Mouse (Mus musculus) midbrain, embryonic 10.5 days (tissue): ENCODE results near the gene Ecsit. TPM values are rescaled to one million over a fixed set of nuclear protein-coding genes. Genes with fewer than 3 reads are reported as not detected.
"Not testable (repeated sequence)": the region's sequence is repeated elsewhere in the genome, so short reads cannot be mapped to it uniquely, and the experiment has no call there.

Experiments
- DNase-seq: peaks from one replicate; pipeline ENCODE4 v3.0.0-alpha.2; 2017; ENCODE audit warnings: low spot score
- H3K27ac ChIP-seq: fragments of 300-500 bp; sonication (generic); replicated peaks from 2 replicates; pipeline ENCODE4 v1.5.1; 2016; ENCODE audit warnings: mild to moderate bottlenecking
- H3K27me3 ChIP-seq: fragments of 300-500 bp; sonication (generic); 2 replicates; pipeline ENCODE4 v1.6.1; 2016; ENCODE audit warnings: low read depth, mild to moderate bottlenecking; ENCODE audit not compliant: poor library complexity, severe bottlenecking
- H3K36me3 ChIP-seq: fragments of 300-500 bp; sonication (generic); 2 replicates; pipeline ENCODE4 v1.6.1; 2016; ENCODE audit warnings: mild to moderate bottlenecking, moderate library complexity
- H3K4me1 ChIP-seq: fragments of 300-500 bp; sonication (generic); 2 replicates; pipeline ENCODE4 v1.6.1; 2016
- H3K4me3 ChIP-seq: fragments of 300-500 bp; sonication (generic); 2 replicates; pipeline ENCODE4 v1.5.1; 2016; ENCODE audit warnings: mild to moderate bottlenecking, moderate library complexity
- H3K9me3 ChIP-seq: fragments of 300-500 bp; sonication (generic); replicated peaks from 2 replicates; pipeline ENCODE4 v1.6.1; 2016; ENCODE audit warnings: mild to moderate bottlenecking
- WGBS: fragments of 180-500 bp; shearing (Covaris S2); methylation state at CpG from one replicate; pipeline ENCODE4 v1.1.7; 2016; 5-methylcytosine and 5-hydroxymethylcytosine counted together
- polyA plus RNA-seq: library from polyadenylated mRNA; unstranded; fragments of >200 nt; fragmentation: Nextera tagmentation; extraction: Ambion mirVana; gene quantifications from 2 replicates; pipeline ENCODE4 v1.2.1, GENCODE M21; 2016

Gene Ecsit
- polyA plus RNA-seq, 1 experiment from 2014 or later, result 41.1 TPM

- Histone ChIP-seq H3K4me3 (no peak overlapping the region), H3K4me1 (peaks cover 5% of the 10 kb centered on the region; the same call in 1 of the 2 replicates), H3K9me3 (no peaks in the 10 kb centered on the region), H3K36me3 (peaks cover 58% of the 10 kb centered on the region), H3K27ac (no peak overlapping the region), H3K27me3 (no peaks in the 10 kb centered on the region)
- WGBS, result 94% methylated on average over 23 of the region's 23 CpGs
- no peak for DNase-seq
Measured at GRCm38 (mm10) chr9:22076223-22076622, 9.0 kb downstream of the Ecsit start.

- not testable (repeated sequence) for H3K4me1 ChIP-seq, H3K4me3 ChIP-seq, DNase-seq, H3K9me3 ChIP-seq, H3K27me3 ChIP-seq, H3K27ac ChIP-seq
- 78% methylated on average over 5 of the region's 5 CpGs for WGBS
- H3K36me3 ChIP-seq, result peaks cover 58% of the 10 kb centered on the region
Measured at GRCm38 (mm10) chr9:22075778-22076177, 9.5 kb downstream of the Ecsit start.

DNA sequence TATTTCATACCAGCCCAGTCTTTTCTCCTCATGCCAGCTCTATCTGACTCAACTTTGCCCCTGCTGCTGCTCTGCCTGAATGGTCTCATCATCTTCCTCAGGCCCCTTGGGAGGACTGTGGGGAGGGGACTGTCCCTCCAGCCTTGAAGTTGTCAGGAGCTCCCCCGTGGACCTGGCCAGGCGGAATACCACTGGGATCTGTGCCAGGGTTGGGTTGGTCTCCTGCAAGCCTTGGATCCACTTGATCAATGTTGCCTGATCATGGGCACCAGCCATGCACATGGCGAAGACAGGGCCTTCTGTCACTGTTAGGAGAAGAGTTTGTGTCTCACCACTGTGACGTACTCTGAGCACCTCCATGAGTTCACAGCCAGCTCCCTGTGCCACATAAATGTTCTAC is 13.0 kb downstream of the Ecsit start:
- Histone ChIP-seq H3K4me1 (peaks cover 20% of the 10 kb centered on the region), H3K27me3 (no peaks in the 10 kb centered on the region), H3K36me3 (peaks cover 60% of the 10 kb centered on the region), H3K4me3 (no peak overlapping the region), H3K27ac (no peak overlapping the region), H3K9me3 (no peaks in the 10 kb centered on the region)
- DNase-seq, result no peak
- WGBS, result 92% methylated on average over 4 of the region's 4 CpGs

- Histone ChIP-seq H3K9me3 (no peaks in the 10 kb centered on the region), H3K4me3 (peak within 1 kb of the TSS; percentile 83), H3K27ac (peak within 1 kb of the TSS; percentile 99), H3K4me1 (peaks cover 20% of the 10 kb centered on the region), H3K27me3 (no peaks in the 10 kb centered on the region), H3K36me3 (peaks cover 62% of the 10 kb centered on the region)
- WGBS, result under 1% methylated on average over 87 of the region's 87 CpGs
- DNase-seq, result peak; percentile 96
Measured at GRCm38 (mm10) chr9:22070791-22071573, 14.3 kb downstream of the Ecsit start, which contains the start of the genes Gm49318 and Zfp653. Gene Gm49318 (minus strand): TSS chr9:22071259. Gene Zfp653 (minus strand): TSS chr9:22071376.

DNA sequence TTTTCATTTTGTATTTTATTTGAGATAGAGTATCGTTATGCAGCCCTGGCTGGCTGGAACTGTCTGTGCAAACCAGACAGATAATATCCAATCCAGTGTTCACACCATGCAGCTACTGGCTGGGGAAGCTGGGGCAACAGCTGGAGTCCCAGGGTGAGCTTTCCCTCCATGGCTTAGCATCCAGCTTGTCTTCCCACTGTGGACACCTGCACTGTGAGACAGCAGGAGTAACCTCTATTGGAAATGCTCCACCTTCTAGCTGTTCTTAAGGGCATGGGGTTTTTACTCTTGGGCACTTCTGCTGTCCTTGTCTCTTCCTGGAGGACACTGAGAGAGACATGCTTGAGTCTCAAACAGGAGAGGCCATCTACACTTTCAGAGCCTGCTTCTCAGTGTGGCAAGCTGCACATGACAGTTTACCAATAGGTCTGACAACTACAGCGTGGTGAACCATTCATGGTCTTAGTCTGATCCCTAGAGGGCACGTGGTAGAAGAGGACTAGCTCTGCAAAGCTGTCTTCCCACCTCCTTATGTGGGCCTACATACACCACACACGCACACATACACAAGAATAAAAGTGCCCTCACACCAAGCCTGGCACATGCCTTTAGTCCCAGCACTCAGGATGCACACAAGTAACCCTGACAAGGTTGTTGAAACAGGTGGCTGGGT is 15.2 kb downstream of the Ecsit start:
- Histone ChIP-seq H3K27ac (peak overlapping the region; percentile 99), H3K4me1 (peaks cover 20% of the 10 kb centered on the region), H3K36me3 (peaks cover 68% of the 10 kb centered on the region), H3K9me3 (no peaks in the 10 kb centered on the region; the same call in 1 of the 2 replicates), H3K4me3 (peak overlapping the region; percentile 83), H3K27me3 (no peaks in the 10 kb centered on the region)
- no peak for DNase-seq
- WGBS, result 74% methylated on average over 4 of the region's 4 CpGs

DNA sequence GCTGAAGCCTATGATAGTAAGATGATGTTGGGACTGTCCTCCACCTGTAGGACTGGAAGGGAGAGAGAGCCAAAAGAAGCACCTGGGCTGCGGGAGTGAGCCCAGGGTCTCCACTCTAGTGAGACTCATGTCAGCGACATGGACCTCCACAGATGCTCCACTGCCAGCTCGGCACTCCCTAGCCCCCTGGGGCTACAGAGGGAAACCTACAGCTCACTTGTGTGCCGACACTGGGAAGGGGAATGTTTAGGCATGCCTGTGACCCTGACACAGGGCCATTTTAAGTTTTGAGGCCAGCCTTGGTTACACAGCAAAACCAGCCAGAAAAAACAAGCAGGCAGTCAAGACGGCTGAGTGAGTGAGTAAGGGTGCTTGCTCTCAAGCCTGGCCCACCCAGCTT is 18.0 kb downstream of the Ecsit start:
- no peak overlapping the region for H3K4me3 ChIP-seq
- peaks cover 69% of the 10 kb centered on the region for H3K36me3 ChIP-seq
- WGBS, result 91% methylated on average over 5 of the region's 5 CpGs
- H3K4me1 ChIP-seq, result peaks cover 20% of the 10 kb centered on the region
- DNase-seq, result no peak
- no peaks in the 10 kb centered on the region for H3K27me3 ChIP-seq
- H3K27ac ChIP-seq, result no peak overlapping the region
- no peaks in the 10 kb centered on the region; the same call in 1 of the 2 replicates for H3K9me3 ChIP-seq

DNA sequence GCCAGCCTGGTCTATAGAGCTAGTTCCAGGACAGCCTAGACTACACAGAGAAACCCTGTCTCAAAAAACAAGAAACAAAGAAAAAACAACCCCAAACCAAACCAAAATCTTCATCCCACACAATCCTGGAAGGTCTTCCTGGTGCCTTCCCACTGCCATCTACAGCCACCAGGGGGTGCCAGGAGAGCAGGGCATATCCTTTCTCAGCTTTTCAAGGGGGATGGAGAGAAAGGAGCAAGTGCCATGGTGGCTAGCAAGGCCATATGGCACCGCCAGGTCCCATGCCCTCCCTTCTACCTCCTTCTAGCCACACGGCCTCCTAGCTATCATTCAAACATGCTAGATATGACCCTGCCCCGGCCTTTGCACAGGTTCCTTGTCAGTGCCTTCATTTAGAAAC is 18.8 kb downstream of the Ecsit start:
- WGBS, result 79% methylated on average over 3 of the region's 3 CpGs
- no peak overlapping the region for H3K27ac ChIP-seq
- no peak overlapping the region for H3K4me3 ChIP-seq
- DNase-seq, result peak; percentile 41
- no peaks in the 10 kb centered on the region for H3K27me3 ChIP-seq
- H3K4me1 ChIP-seq, result peaks cover 17% of the 10 kb centered on the region
- H3K36me3 ChIP-seq, result peaks cover 76% of the 10 kb centered on the region
- no peaks in the 10 kb centered on the region; the same call in 1 of the 2 replicates for H3K9me3 ChIP-seq

DNA sequence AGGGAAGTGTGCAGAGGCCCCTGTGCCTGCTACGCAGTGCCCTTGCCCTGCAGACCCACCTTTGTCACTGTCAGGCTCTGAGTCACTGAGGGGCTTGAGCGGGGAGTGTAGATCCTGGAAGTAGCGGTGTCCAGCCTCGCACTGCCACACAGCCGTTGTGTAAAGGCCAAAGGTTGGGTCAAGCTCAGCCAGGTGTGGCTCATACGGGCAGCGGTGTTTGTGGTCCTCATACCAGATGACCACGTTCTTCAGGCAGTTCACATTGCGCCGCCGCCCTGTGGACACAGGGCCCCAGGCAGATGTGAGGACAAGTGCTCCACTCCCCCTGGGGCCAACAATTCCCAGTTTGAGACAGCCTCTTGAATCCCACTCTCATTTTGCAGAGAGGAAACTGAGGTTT is 19.6 kb downstream of the Ecsit start:
- Histone ChIP-seq H3K4me1 (peaks cover 11% of the 10 kb centered on the region), H3K27ac (no peak overlapping the region), H3K27me3 (no peaks in the 10 kb centered on the region), H3K9me3 (no peaks in the 10 kb centered on the region; the same call in 1 of the 2 replicates), H3K4me3 (no peak overlapping the region), H3K36me3 (peaks cover 84% of the 10 kb centered on the region)
- no peak for DNase-seq
- WGBS, result 96% methylated on average over 11 of the region's 11 CpGs

DNA sequence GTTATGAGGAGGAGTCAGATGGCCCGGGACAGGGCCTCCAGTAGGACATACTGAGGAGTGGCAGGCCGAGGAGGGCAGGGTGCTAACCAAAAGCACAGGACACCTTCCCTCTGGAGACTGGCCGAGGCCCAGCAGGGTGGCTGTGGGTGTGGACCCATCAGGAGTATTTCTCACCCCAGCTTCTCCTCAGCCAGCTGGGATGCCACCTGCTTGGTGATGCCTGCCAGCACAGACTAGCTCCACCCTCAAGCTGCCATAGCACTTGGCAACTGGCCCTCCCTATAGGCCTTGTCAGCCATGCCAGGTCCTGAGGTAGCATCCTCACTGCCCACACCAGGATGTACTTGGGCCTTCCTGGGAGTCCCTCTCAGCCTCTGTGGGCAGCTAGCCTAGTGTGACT is 20.9 kb downstream of the Ecsit start:
- H3K36me3 ChIP-seq, result peaks cover 96% of the 10 kb centered on the region
- DNase-seq, result no peak
- H3K4me3 ChIP-seq, result no peak overlapping the region
- H3K27ac ChIP-seq, result no peak overlapping the region
- no peaks in the 10 kb centered on the region for H3K27me3 ChIP-seq
- no peaks in the 10 kb centered on the region; the same call in 1 of the 2 replicates for H3K9me3 ChIP-seq
- no peaks in the 10 kb centered on the region for H3K4me1 ChIP-seq
- 91% methylated on average over 3 of the region's 3 CpGs for WGBS

GRCm38 (mm10) chr9:22061339-22061738 is 23.9 kb downstream of the Ecsit start:
- peaks cover 9% of the 10 kb centered on the region; the same call in 1 of the 2 replicates for H3K27me3 ChIP-seq
- no peaks in the 10 kb centered on the region; the same call in 1 of the 2 replicates for H3K9me3 ChIP-seq
- H3K36me3 ChIP-seq, result peaks cover 99% of the 10 kb centered on the region
- H3K4me3 ChIP-seq, result no peak overlapping the region
- no peaks in the 10 kb centered on the region for H3K4me1 ChIP-seq
- no peak overlapping the region for H3K27ac ChIP-seq
- no peak for DNase-seq
- 85% methylated on average over 2 of the region's 2 CpGs for WGBS

DNA sequence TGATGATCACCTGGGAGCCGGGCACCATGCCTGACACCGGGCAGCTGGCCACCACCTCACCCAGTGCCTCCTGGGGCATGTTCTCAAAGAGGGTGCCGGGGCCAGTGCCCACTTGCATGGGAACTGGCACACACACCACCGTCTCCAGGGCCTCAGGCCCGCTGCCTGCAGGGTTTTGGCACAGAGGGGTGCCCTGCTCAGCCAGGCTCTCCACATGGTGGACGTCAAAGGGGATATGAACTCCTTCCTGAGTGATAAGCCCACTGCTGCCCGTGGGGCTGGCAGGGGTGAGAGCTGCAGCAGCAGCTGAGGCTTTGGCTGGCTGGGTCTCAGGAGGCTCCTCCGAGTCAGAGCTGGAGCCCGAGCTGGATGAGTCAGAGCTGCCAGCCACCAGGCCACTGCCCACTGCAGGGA is 27.2 kb downstream of the Ecsit start:
- H3K27me3 ChIP-seq, result peaks cover 41% of the 10 kb centered on the region
- peaks cover 71% of the 10 kb centered on the region for H3K36me3 ChIP-seq
- no peak overlapping the region for H3K4me3 ChIP-seq
- no peak overlapping the region for H3K27ac ChIP-seq
- 92% methylated on average over 9 of the region's 9 CpGs for WGBS
- no peaks in the 10 kb centered on the region for H3K9me3 ChIP-seq
- DNase-seq, result no peak
- H3K4me1 ChIP-seq, result peaks cover 13% of the 10 kb centered on the region

DNA sequence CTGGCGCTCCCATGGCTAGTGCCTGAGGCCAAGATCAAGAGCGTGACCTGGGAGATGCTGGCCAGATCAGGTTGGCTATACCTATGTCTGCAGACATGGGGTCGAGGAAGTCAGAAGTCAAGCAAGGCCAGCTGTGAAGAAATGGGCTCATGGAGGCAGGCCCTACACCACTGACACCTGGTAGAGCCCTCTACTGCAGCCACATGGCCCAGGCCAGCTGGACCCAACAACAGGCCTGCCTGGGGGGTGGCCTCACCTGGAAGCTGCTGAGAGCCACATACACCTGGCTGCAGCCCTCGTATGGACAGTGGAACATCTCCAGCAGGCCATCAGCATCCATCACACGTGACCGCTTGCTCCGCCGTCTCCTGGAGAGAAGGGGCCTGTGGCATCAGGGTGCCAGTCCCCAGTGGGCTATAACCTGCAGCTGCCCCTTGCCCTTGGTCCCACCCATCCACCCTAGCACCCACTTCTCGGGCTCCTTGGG is 28.2 kb downstream of the Ecsit start:
- peaks cover 62% of the 10 kb centered on the region for H3K36me3 ChIP-seq
- DNase-seq, result no peak

More for the DNA sequence above, 28.2 kb downstream of the Ecsit start:
- Histone ChIP-seq H3K4me1 (peaks cover 16% of the 10 kb centered on the region), H3K4me3 (no peak overlapping the region), H3K27ac (no peak overlapping the region), H3K9me3 (no peaks in the 10 kb centered on the region), H3K27me3 (peaks cover 51% of the 10 kb centered on the region)
- 90% methylated on average over 9 of the region's 9 CpGs for WGBS
